Mouse (Mus musculus) cerebellum, adult 2 months (tissue): ENCODE results near the gene Nsg2.

Source experiments
- CTCF ChIP-seq: fragments of 200-500 bp; IDR thresholded peaks from 2 replicates; pipeline ENCODE4 v1.5.1; 2011; ENCODE audit warnings: low read depth, mild to moderate bottlenecking, control low read depth, low read length, moderate library complexity, borderline replicate concordance; ENCODE audit not compliant: insufficient read depth
- POLR2A ChIP-seq: fragments of 200-500 bp; IDR thresholded peaks from 2 replicates; pipeline ENCODE4 v1.6.1; 2011; ENCODE audit warnings: low read length, control low read depth, borderline replicate concordance; ENCODE audit not compliant: insufficient read depth

DNA sequence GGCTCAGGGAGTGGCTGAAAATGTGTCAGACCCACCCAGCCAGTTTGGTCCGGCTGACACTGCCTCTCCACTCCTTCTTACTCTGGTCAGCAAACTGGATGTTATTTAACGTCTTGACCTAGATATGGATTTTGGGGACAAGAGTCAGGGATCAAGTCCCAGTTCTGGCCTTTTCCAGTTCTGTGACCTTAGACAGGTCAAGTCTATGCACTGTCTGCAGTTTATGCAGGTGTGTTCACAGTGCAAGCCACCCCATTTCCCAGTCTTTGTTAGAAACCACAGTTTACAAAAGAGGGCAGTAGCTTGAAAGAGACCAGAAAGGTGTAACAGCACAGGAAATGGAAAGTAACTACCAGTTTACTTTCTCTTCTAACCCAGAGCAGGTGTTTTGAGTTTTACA lies 547 bp upstream of the Nsg2 start:
- TF ChIP-seq CTCF (no peak), POLR2A (no peak)
